Mouse (Mus musculus) midbrain, embryonic 15.5 days (tissue): ENCODE results near the gene Manbal. TPM values are rescaled to one million over a fixed set of nuclear protein-coding genes. Genes with fewer than 3 reads are reported as not detected.
A peak's percentile ranks its signal among the peaks of the same experiment; 100 is the strongest.
"Not testable (repeated sequence)": the region's sequence is repeated elsewhere in the genome, so short reads cannot be mapped to it uniquely, and the experiment has no call there.

Experiments used
- ATAC-seq: fragments of 200-750 bp; cut with Nextera tagmentation; replicated peaks from 2 replicates; pipeline ENCODE4 v1.8.0; 2017; ENCODE audit warnings: moderate TSS enrichment
- H3K27ac ChIP-seq: fragments of 300-500 bp; sonication (generic); 2 replicates; pipeline ENCODE4 v1.5.1; 2015; ENCODE audit warnings: mild to moderate bottlenecking, inconsistent platforms
- H3K27me3 ChIP-seq: fragments of 300-500 bp; sonication (generic); replicated peaks from 2 replicates; pipeline ENCODE4 v1.6.1; 2015; ENCODE audit warnings: inconsistent platforms
- H3K36me3 ChIP-seq: fragments of 300-500 bp; sonication (generic); replicated peaks from 2 replicates; pipeline ENCODE4 v1.6.1; 2015; ENCODE audit warnings: inconsistent platforms
- H3K4me1 ChIP-seq: fragments of 300-500 bp; sonication (generic); 2 replicates; pipeline ENCODE4 v1.6.1; 2015; ENCODE audit warnings: inconsistent platforms
- H3K4me2 ChIP-seq: fragments of 300-500 bp; sonication (generic); 2 replicates; pipeline ENCODE4 v1.6.1; 2015; ENCODE audit warnings: inconsistent platforms, mild to moderate bottlenecking, moderate library complexity
- H3K4me3 ChIP-seq: fragments of 300-500 bp; sonication (generic); 2 replicates; pipeline ENCODE4 v1.5.1; 2015; ENCODE audit warnings: mild to moderate bottlenecking, inconsistent platforms
- H3K9ac ChIP-seq: fragments of 300-500 bp; sonication (generic); 2 replicates; pipeline ENCODE4 v1.6.1; 2015; ENCODE audit warnings: mild to moderate bottlenecking, inconsistent platforms
- H3K9me3 ChIP-seq: fragments of 300-500 bp; sonication (generic); 2 replicates; pipeline ENCODE4 v1.6.1; 2016; ENCODE audit warnings: inconsistent platforms
- WGBS: fragments of 180-500 bp; shearing (Covaris S2); methylation state at CpG from one replicate; pipeline ENCODE4 v1.1.7; 2015; ENCODE audit warnings: mixed read lengths; 5-methylcytosine and 5-hydroxymethylcytosine counted together
- polyA plus RNA-seq: library from polyadenylated mRNA; unstranded; fragments of >200 nt; fragmentation: Nextera tagmentation; extraction: Ambion mirVana; gene quantifications from 2 replicates; pipeline ENCODE4 v1.2.1, GENCODE M21; 2015

Gene Manbal
- polyA plus RNA-seq, 1 experiment from 2014 or later = 104 TPM

GRCm38 (mm10) chr2:157375051-157375450, 7.7 kb downstream of the Manbal start:
- H3K4me3 ChIP-seq = no peak overlapping the region
- no peak overlapping the region for H3K4me2 ChIP-seq
- H3K36me3 ChIP-seq = no peaks in the 10 kb centered on the region; the same call in 1 of the 2 replicates
- no peaks in the 10 kb centered on the region for H3K9me3 ChIP-seq
- 44% methylated on average over 8 of the region's 8 CpGs for WGBS
- ATAC-seq = no peak
- peaks cover 19% of the 10 kb centered on the region for H3K4me1 ChIP-seq
- H3K27ac ChIP-seq = no peak overlapping the region
- H3K27me3 ChIP-seq = no peaks in the 10 kb centered on the region
- no peak overlapping the region for H3K9ac ChIP-seq

GRCm38 (mm10) chr2:157375794-157376757, 8.7 kb downstream of the Manbal start:
- WGBS = 8% methylated on average over 14 of the region's 14 CpGs
- Histone ChIP-seq H3K27ac (peak overlapping the region; percentile 61), H3K4me2 (peak overlapping the region; percentile 43), H3K36me3 (no peaks in the 10 kb centered on the region; the same call in 1 of the 2 replicates), H3K4me1 (peaks cover 19% of the 10 kb centered on the region), H3K4me3 (peak overlapping the region; percentile 17), H3K27me3 (no peaks in the 10 kb centered on the region), H3K9me3 (no peaks in the 10 kb centered on the region), H3K9ac (no peak overlapping the region)
- 0 out of 2 replicates have a peak, but pooled peaks have one; percentile 42 for ATAC-seq

- WGBS = 38% methylated on average over 3 of the region's 3 CpGs
- no peak for ATAC-seq
Measured at GRCm38 (mm10) chr2:157376995-157377394, 9.6 kb downstream of the Manbal start.

GRCm38 (mm10) chr2:157384836-157385235, 17.4 kb downstream of the Manbal start:
- Histone ChIP-seq H3K9ac (no peak overlapping the region), H3K4me3 (no peak overlapping the region), H3K27ac (peak overlapping the region; percentile 53), H3K27me3 (no peaks in the 10 kb centered on the region), H3K36me3 (peaks cover 3% of the 10 kb centered on the region; the same call in 1 of the 2 replicates), H3K4me1 (peaks cover 10% of the 10 kb centered on the region), H3K4me2 (no peak overlapping the region), H3K9me3 (no peaks in the 10 kb centered on the region)
- 42% methylated on average over 4 of the region's 4 CpGs for WGBS
- ATAC-seq = no peak

More at GRCm38 (mm10) chr2:157376995-157377394, 9.6 kb downstream of the Manbal start:
- H3K9me3 ChIP-seq = no peaks in the 10 kb centered on the region
- no peak overlapping the region for H3K27ac ChIP-seq
- no peaks in the 10 kb centered on the region for H3K27me3 ChIP-seq
- H3K4me3 ChIP-seq = no peak overlapping the region
- H3K36me3 ChIP-seq = peaks cover 3% of the 10 kb centered on the region; the same call in 1 of the 2 replicates
- no peak overlapping the region for H3K9ac ChIP-seq
- H3K4me1 ChIP-seq = peaks cover 19% of the 10 kb centered on the region
- no peak overlapping the region for H3K4me2 ChIP-seq

GRCm38 (mm10) chr2:157388901-157389590, 21.7 kb downstream of the Manbal start:
- H3K4me3 ChIP-seq, H3K27ac ChIP-seq, H3K27me3 ChIP-seq, H3K9ac ChIP-seq, H3K4me1 ChIP-seq, ATAC-seq, H3K36me3 ChIP-seq, H3K9me3 ChIP-seq, H3K4me2 ChIP-seq: not testable (repeated sequence)
- WGBS = 96% methylated on average over 14 of the region's 14 CpGs

GRCm38 (mm10) chr2:157389591-157389921, 22.2 kb downstream of the Manbal start:
- ATAC-seq = no peak
- Histone ChIP-seq H3K27me3 (no peaks in the 10 kb centered on the region), H3K4me2 (no peak overlapping the region), H3K36me3 (no peaks in the 10 kb centered on the region), H3K9me3 (no peaks in the 10 kb centered on the region), H3K4me3 (no peak overlapping the region), H3K4me1 (peaks cover 9% of the 10 kb centered on the region), H3K27ac (no peak overlapping the region), H3K9ac (no peak overlapping the region)
- 84% methylated on average over 7 of the region's 7 CpGs for WGBS

GRCm38 (mm10) chr2:157392331-157392730, 24.9 kb downstream of the Manbal start:
- Histone ChIP-seq H3K4me2 (no peak overlapping the region), H3K4me3 (no peak overlapping the region), H3K36me3 (peaks cover 8% of the 10 kb centered on the region; the same call in 1 of the 2 replicates), H3K4me1 (no peaks in the 10 kb centered on the region), H3K27ac (no peak overlapping the region), H3K9me3 (no peaks in the 10 kb centered on the region), H3K9ac (no peak overlapping the region), H3K27me3 (no peaks in the 10 kb centered on the region)
- no peak for ATAC-seq
- WGBS = 94% methylated on average over 2 of the region's 2 CpGs

- no peak overlapping the region for H3K4me3 ChIP-seq
- H3K27ac ChIP-seq = no peak overlapping the region
- no peak overlapping the region for H3K9ac ChIP-seq
- ATAC-seq = no peak
- no peaks in the 10 kb centered on the region for H3K4me1 ChIP-seq
- no peaks in the 10 kb centered on the region for H3K27me3 ChIP-seq
- 97% methylated on average over 4 of the region's 4 CpGs for WGBS
- H3K9me3 ChIP-seq = no peaks in the 10 kb centered on the region
- peaks cover 17% of the 10 kb centered on the region; the same call in 1 of the 2 replicates for H3K36me3 ChIP-seq
- H3K4me2 ChIP-seq = no peak overlapping the region
Measured at GRCm38 (mm10) chr2:157393549-157393948, 26.2 kb downstream of the Manbal start.

GRCm38 (mm10) chr2:157394868-157395267, 27.5 kb downstream of the Manbal start:
- Histone ChIP-seq H3K4me2 (no peak overlapping the region), H3K4me3 (no peak overlapping the region), H3K9me3 (no peaks in the 10 kb centered on the region), H3K36me3 (peaks cover 17% of the 10 kb centered on the region; the same call in 1 of the 2 replicates), H3K9ac (no peak overlapping the region), H3K4me1 (no peaks in the 10 kb centered on the region), H3K27ac (no peak overlapping the region), H3K27me3 (no peaks in the 10 kb centered on the region)
- WGBS = 75% methylated on average over 6 of the region's 6 CpGs
- no peak for ATAC-seq

- no peak for ATAC-seq
- 71% methylated on average over 5 of the region's 5 CpGs for WGBS
- 0 out of 2 replicates have a peak overlapping the region, but pooled peaks have one; percentile 49 for H3K27ac ChIP-seq
Measured at GRCm38 (mm10) chr2:157395371-157395770, 28.0 kb downstream of the Manbal start.

GRCm38 (mm10) chr2:157395960-157396359, 28.6 kb downstream of the Manbal start:
- Histone ChIP-seq H3K27me3 (no peaks in the 10 kb centered on the region), H3K4me1 (no peaks in the 10 kb centered on the region), H3K36me3 (peaks cover 17% of the 10 kb centered on the region; the same call in 1 of the 2 replicates), H3K4me2 (no peak overlapping the region), H3K9ac (no peak overlapping the region), H3K9me3 (no peaks in the 10 kb centered on the region), H3K27ac (peak overlapping the region; percentile 49), H3K4me3 (no peak overlapping the region)
- no peak for ATAC-seq
- 58% methylated on average over 13 of the region's 13 CpGs for WGBS

More at GRCm38 (mm10) chr2:157395371-157395770, 28.0 kb downstream of the Manbal start:
- H3K4me3 ChIP-seq = no peak overlapping the region
- no peaks in the 10 kb centered on the region for H3K9me3 ChIP-seq
- no peaks in the 10 kb centered on the region for H3K27me3 ChIP-seq
- H3K4me1 ChIP-seq = no peaks in the 10 kb centered on the region
- H3K4me2 ChIP-seq = no peak overlapping the region
- H3K9ac ChIP-seq = no peak overlapping the region
- peaks cover 17% of the 10 kb centered on the region; the same call in 1 of the 2 replicates for H3K36me3 ChIP-seq

GRCm38 (mm10) chr2:157397376-157397775, 30.0 kb downstream of the Manbal start:
- no peaks in the 10 kb centered on the region for H3K9me3 ChIP-seq

More at GRCm38 (mm10) chr2:157397376-157397775, 30.0 kb downstream of the Manbal start:
- H3K9ac ChIP-seq = no peak overlapping the region
- WGBS = 89% methylated on average over 4 of the region's 4 CpGs
- H3K4me3 ChIP-seq = no peak overlapping the region
- peaks cover 17% of the 10 kb centered on the region; the same call in 1 of the 2 replicates for H3K36me3 ChIP-seq
- no peaks in the 10 kb centered on the region for H3K4me1 ChIP-seq
- H3K27me3 ChIP-seq = no peaks in the 10 kb centered on the region
- no peak overlapping the region for H3K4me2 ChIP-seq
- no peak overlapping the region for H3K27ac ChIP-seq
- no peak for ATAC-seq
